Mouse (Mus musculus) midbrain, embryonic 10.5 days (tissue): Measurements from ENCODE around the gene Gm3839. TPM values are rescaled to one million over a fixed set of nuclear protein-coding genes. Genes with fewer than 3 reads are reported as not detected.

Experiments used
- microRNA-seq: library from miRNA; unstranded; fragments of <30 nt; microRNA quantifications from one replicate; pipeline ENCODE4, GENCODE M21; 2017
- polyA plus RNA-seq: library from polyadenylated mRNA; unstranded; fragments of >200 nt; fragmentation: Nextera tagmentation; extraction: Ambion mirVana; gene quantifications from 2 replicates; pipeline ENCODE4 v1.2.1, GENCODE M21; 2016

The Gm3839 gene
- polyA plus RNA-seq, 1 experiment from 2014 or later, result 2.7 TPM

Small RNA genes lying within 50 kb of the gene (microRNA-seq; reads per million reads assigned to microRNA genes)
- gene Mir5124b, result not detected

Other genes with a start within 250 kb of the Gm3839 start
- 3.4 TPM in 2 replicates for gene Fhit, start 194.7 kb downstream of the Gm3839 start, polyA plus RNA-seq
- 34.8 and 38.2 TPM in 2 replicates for gene Ptprg, start 196.8 kb upstream of the Gm3839 start, polyA plus RNA-seq